Mouse (Mus musculus) embryo, embryonic 10 days (tissue): ENCODE results near the gene Fam243.

Source experiments
- DNase-seq: peaks from one replicate; pipeline ENCODE4 v3.0.0-alpha.2; 2015; ENCODE audit warnings: low spot score

Gene Fam243

DNA sequence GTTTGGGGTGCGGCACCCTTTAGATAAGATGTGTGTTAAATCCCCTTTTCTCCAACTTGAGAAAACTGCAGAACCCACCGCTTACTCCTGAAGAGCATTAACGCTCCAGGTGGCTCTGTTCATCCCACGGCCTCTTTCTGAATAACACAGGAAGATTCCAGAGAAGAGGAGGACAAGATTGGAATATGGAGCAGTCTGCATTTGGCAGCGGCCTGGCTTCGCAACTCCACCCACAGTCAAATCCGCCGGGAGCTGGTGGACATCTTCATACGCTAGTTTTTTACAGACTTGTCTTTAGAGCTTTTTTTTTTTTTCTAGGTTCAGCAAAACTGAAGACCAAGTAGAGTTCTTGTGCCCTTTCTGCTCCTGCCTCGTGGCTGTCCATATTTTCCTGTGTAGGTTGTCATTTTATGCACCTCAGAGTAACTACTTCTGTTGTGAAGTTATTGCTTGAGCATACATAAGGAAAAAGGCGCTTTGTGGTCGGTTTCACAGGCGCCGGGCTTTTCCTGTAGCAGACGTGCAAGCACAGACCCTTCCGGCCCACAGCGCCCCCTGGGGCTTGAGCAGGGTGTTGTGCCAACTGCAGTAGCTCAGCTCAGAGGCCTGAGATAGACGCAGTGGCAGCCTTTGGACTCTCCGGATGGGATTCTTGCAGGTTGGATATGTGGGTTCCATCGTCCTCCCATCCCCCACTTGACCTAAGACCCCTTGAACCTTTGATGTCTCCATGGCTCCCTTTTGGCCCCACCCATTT is 1.7 kb downstream of the Fam243 start:
- peak; percentile 55 for DNase-seq

DNA sequence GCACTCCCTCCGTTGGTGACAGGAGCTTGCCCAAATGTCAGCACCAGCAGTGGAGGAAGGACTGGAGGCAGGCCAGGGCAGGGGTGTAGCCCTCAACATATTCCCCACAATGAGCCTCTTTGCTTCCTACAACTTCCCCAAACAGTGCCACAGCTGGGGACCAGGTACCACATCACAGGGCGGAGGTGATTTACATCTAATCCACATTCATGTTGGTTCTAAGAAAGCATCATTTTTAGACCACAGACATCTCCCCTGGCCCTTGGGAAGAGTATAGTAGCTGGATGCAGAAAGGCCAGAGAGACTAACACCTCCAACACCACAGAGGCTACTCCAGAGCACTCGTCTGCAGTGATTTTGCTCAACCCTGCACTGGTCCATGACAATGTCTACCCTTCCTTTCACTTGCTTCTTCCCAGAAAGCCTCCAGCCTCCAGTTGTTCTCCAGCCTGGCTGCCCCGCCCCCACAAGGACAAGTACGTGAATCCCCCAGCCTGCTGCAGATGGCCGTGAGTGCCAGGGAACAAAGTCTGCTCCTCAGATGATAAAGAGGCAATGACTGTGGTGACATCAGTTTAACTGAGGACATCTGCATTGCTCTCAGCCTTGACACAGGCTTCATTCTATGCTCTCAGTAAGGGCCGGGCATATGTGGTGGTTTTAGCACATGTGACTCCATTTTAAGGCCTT is 5.0 kb downstream of the Fam243 start:
- no peak for DNase-seq

DNA sequence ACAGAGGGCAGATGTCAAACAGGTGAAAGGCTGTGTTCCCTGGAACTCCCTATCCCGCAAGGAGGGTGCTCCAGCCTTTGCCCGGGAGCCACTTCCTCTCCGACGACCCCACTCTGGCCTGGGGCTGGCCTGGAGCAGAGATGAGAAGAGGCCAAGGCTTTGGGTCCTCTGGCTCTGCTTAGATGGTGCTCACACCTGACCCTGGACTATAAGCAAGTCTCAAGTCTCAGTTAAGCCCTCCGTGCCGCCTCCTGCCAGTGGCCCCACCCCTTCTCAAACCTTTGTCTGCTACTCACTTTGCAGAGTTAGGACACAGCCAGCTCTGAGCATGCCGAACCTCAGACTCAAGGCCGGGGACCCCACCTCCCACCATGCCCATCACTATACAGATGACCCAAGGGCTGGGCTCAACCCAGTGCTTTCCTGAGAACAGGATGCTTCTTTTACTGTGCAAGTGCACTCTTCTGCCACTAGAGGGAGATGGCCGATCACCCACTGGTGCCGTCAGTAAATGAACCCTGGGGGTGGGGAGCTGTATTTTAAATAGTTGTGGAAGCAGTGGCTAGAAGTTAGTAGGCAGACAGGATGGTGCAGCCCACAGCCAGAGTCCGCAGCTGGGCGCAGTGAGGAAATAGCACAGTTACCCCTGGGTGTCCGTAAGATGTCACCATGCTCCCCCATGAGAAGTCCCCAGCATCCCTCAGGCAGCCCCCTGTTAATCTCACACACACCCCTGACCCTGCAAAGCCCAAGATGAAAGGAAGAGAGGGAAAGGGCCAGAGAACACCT is 7.1 kb downstream of the Fam243 start:
- DNase-seq: peak; percentile 83

DNA sequence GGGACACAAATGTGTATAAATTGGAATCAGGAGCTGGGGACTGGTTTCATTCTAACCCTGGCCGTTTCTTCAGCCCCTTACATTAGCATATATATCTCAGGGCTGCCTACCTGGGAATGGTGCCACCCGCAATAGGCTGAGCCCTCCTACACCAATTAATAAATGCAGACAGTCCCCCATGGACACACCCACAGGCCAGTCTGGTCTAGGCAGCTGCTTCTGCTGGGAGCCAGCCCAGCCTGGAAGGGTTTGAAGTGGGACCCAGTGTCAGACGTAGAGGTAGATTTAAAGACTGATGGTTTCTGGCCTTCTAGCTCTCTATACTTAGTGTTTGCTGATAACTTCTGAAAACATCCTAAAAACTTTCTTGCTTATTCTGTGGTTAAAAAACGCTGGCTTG is 12.1 kb downstream of the Fam243 start:
- DNase-seq: no peak

DNA sequence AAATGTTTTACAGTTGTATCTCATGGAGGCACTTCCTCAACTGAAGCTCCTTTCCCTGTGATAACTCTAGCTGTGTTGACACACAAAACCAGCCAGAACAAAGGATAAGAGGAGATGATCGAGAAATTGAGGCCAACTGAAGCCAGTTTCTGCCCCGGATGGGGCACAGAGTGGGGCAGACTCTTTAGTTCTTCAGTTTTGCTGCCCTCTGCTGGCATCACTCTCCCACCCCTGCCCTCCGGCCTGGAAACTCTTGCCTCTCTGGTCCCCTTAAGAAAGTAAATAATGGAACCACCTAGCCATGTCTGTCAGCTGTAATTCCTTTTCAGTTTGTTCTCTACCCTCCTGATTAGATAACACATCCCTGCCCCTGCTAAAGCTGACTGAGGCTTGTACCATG is 13.3 kb downstream of the Fam243 start:
- no peak for DNase-seq

DNA sequence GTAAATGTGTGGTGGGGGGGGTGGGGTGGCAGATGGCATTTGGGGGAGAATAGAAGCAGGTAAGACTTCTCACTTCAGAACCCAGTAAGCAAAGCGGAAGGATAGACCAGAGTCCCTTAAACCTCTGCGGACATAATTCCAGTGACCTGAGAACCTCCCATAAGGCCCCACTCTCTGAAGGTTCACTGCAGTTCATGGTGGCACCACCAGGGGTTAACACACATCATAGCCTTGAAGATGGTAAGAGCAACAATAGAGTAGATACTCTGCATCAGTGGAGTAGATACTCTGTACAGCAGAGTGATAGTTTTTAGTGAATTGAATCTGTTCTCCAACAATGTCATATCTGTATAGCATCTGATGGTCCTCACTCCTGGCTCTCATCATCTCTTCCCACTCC is 15.7 kb downstream of the Fam243 start:
- no peak for DNase-seq

DNA sequence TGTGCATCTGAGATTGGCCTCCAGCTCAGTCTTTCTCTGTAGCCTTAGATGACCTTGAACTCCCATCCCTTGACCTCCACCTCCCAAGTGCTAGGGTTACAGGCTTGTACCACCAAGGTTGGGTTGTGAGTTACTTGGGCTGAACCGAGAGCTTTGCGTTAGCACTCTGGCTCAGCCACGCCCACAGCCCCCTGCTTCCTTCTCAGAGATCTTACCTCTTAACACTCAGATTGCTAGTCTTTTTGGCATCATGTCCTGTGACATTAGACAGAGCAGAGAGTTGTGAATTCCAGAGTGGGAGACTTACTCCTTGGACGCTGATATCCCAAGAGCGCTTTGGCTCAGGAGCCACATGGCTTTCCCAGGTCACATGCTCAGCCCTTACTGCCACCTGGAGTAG is 18.7 kb downstream of the Fam243 start:
- no peak for DNase-seq

DNA sequence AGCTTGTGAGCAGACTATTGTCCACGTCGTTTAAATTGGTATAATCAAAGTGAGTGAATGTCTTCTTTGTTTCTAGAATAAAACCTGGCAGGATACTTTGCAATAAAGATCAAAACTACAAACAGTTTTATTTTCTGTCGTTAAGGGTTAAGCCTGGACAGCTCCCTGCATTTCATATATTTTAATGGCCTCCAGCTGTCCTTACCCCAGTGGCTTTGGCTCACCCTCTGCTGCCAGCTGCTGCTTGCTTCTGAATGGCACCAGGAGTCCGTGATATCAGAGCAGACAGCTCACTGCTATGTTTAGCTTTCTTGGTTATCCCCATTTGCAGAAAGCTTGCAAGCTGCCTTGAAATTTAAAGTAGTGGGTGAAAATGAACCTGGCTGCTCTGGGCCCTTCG is 19.3 kb downstream of the Fam243 start:
- DNase-seq: no peak

DNA sequence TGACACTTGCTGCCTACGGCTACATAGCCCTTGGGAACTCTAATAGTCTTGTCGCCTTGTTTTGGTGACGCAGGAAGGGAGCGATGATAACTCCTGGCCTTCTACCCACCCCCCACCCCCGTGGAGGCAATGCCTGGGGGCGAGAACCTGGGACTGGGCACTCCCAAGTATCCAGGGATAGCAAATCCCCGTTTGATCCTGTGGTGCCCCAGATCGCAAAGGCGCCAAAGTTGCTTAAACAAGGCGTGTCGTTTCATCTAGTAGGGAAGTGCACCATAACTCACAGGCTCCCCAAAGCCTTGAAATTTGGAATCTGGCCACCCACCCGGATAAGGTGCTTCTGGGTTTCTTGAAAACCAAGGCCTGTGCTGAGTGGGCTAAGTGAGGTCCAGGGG is 19.8 kb downstream of the Fam243 start:
- peak; percentile 27 for DNase-seq

DNA sequence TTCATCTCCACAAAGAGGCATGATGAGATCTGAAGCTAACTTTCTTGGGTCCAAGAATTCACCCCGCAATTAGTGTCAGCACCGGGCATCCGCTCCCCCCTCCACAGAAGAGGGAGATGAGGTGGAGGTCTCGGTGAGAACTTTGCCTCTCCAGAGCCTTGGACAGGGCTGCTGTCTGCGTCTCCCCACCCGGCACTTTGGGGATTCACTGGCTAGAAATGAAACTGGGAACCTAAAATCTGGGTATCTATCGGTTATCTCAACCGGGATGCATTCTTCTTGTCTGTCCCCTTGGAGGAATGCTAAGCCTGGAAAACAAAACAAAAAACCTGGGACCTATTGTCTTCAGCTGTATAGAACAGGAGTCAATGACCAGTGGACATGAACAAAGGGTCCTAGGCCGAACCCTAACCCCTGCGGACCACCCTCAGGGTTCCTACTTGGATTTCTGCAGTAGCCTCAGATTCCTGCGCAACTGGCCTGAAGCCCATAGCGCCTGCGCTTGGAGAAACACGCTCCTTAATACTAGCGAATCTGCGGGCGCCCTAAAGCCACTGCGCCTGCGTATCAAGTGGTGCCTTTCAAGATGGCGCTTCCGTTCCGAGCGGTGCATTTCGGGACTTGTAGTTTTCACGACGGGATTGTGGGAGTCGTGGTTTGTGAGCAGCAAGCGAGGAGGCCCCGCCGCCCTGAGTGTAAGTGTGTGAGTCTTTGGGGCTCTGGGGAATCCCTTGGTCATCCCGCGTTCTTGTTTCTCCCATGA is 20.4 kb downstream of the Fam243 start, which contains the start of gene Smim11:
Smim11 (plus strand) TSS at position 638 of the 763 bp plus-strand sequence.
- DNase-seq: peak; percentile 99

DNA sequence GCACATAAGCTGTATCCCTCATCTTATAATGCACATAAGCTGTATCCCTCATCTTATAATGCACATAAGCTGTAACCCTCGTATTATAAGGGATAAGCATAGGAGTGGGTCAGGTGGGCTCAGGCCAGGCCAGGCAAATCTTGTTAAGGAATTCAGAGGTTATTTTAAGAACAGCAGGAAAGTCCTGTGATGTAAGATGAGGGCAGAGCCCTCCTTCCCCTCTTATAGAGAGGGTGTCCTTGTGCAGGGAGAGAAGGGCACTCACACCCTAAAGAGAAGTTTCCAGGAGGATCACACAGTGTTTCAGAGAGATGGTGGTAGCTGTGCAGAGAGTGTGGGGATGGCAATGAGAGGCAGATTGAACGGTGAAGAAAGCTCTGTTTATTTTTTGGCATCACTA is 25.9 kb downstream of the Fam243 start:
- DNase-seq: no peak

DNA sequence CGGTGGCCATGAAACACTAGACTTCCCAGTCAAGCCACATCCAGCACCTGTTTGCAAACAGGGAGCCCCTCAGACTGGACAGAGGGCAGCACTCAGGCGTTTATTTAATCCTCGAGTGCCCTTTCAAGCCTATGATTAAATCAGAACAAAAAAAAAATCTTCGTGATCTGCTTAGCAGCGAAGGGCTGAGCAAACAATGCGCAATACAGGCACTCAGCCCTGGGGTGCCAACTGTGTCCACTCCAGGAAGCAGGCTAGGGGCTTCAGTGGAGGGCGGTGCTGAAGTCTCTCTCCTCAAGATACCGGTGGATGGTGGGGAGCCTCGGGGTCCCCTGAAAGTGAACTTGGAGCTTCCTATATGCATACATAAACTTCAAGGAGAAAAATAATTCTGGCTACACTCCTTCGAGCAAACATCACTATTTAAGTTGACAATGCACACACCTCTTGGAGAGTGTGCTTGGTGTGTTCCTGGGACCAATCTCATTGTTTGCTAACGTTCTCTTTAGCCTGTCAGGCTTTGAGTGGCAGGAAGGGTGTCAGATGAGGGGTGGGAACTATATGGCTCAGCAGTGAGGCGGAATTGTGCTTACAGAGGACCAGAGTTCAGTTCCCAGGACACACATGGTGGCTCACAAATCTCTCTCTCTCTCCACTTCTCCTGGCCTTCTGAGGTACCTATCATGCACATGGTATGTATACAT is 26.8 kb downstream of the Fam243 start:
- DNase-seq: no peak

DNA sequence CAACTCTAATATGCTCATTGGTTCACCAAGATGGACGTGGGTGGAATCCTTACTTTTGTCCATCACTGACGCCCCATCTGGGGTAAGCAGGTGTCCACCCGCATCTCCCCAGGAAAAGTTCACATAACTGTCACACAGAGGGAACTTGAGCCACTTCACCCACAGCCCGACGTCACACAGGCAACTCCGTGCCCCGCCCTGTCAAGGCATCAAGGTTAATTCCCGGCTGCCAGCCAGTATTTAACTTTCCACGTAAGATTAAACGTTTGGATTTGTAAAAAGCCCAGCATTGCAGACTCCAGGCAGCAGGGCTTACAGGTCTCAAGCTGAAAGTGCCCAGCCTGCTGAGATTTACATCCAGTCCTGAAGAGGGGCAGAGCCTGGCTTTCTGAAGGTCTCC is 29.1 kb downstream of the Fam243 start, which contains the start of gene Kcne2:
Kcne2 (plus strand) TSS at position 289 of the 400 bp plus-strand sequence.
- no peak for DNase-seq

DNA sequence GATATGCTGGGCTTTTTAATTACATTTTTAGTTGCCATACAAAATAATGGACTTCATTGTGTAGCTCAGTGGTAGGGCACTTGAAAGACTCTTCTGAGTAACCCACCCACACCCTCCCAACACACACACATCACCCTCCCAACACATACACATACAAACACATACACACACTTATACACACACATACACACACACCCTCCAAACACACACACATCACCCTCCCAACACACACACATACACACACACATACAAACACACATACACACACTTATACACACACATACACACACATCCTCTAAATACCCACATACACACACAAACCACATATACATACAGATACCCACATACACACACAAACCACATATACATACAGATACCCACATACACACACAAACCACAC is 31.2 kb downstream of the Fam243 start:
- no peak for DNase-seq

DNA sequence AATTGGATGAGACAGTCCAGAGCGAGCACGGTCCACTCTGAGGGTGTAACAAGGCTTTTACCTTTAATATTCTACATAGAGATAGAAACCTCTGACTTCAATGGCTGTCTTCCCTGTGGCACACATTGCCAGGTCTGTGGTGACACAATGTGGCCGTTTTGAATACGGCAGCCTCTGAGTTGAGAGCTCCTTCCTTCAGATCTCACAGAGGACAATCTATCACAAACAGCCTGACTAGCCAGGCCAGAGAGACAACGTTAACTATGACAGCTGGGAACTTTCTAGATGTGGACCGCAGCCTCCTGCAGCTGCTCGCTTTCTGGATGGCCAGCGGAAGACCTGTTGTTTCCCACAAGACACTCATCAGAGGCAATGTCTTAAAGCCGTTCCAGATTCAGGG is 32.5 kb downstream of the Fam243 start:
- DNase-seq: peak; percentile 35

DNA sequence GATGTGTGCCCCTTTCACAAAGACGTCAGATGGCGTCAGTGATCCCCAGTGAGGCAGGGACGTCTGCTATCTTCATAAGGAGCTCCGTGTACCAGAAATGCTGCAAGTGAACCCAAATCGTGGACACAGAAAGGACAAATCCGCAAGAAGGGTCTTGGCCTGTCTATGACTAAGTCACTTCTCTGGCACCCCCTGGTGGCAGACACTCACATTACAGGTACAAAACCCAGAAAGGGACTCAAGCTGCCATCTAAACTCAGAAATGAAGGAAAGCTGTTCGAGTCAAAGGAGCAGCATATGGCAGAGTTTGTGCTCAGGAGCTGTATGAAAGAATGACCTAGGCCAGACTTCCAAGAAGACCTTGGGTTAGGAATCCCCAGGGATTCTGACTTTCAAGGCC is 34.6 kb downstream of the Fam243 start:
- peak; percentile 90 for DNase-seq

DNA sequence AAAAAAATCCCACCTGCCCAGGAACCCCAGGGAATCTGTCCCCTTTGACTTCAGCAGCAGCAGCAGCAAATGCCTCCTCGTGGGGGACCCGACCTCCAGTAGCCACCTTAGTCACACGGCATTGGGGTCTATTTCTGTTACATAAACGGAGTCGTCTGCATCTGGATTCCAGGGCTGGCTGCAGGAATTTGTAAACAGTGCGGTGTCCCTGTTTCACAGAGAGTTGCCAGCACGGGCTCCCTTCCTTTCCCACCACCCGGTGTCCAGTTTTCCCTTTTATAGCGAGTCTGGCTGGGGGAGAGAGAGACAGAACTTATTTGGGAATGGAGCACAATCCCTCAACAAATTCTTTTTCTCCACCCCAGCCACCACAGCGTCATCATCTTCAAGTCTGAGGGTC is 36.2 kb downstream of the Fam243 start:
- DNase-seq: no peak

DNA sequence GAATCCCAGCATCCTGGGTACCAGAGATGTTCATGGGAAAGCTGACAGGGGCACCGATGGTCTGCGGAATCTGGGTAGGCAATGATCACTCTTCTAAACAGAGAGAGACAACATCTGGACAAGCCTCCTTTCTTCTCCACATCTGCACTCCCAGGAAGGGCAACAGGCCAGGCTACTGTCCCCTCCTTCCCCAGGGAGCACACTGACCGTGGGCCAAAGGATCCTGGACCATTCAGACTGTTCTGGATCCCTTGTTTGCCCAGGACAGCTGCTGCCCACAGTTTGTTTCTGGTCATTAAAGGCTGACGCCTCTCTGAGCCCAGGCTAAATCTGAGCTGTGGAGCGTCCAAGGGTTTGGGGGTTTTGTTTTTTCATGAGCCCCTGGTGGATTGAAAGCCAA is 38.6 kb downstream of the Fam243 start:
- no peak for DNase-seq

DNA sequence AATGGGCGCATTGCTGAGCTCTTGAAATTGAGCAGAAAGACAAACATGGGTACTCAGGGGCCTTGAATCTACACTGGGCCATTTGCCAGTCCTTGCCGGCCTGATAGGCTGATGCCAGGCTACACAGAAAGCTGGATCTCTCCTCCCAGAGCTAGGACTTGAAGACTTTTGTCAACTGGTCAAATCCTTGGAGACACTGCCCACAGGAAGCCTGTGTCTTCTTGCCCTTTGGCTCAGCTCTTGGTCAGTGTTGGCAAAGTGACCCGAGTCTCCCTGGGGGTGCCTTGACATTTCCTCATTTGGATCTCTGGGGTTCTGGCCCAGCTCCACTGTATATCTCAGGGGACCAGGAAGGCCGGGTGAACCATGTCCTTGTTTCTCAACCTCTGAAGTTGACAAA is 45.7 kb downstream of the Fam243 start:
- no peak for DNase-seq

DNA sequence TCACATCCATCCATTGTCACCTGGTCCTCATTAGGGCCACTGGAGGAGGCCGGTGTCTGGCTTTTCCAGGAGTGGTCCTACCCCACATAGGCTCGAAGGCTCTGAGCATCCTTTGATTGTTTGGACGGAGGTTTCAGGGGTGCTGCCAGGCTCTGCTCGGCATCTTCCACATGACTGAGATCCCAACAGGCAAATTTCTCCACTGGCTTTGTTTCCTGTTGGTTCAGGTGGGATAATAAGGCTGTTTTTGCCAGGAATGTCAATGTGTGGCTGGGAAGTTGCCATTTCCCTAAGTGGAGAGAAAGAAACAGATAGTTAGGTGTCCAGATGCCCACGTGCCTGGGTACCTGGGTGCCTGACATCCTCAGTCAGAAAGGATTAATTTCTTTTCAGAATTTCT is 46.7 kb downstream of the Fam243 start:
- DNase-seq: no peak
